In genomic region chr5:100601864-100602263, GRCm38 (mm10) we compare ENCODE assay signal across 30 mouse cellular contexts. TPM values are rescaled to one million over a fixed set of nuclear protein-coding genes. Genes with fewer than 3 reads are reported as not detected.
DNase-seq lines count a peak whose midpoint lies in the region; ATAC-seq lines count a peak whose summit lies in the region.
"Had no signal": no experiment of that assay in that cellular context is flagged by ENCODE, and none has a peak within 500 bp of the region (broad histone marks: within the 10 kb centered on the region; RNA-seq: fewer than 3 reads in every experiment).

No protein-coding gene starts in this region.

- peaks cover 65% of the 10 kb centered on the region for H3K4me1 ChIP-seq in megakaryocyte, embryonic 14.5 days
- H3K4me1 ChIP-seq: forebrain, embryonic 13.5 days; hindbrain, embryonic 10.5 days; hindbrain, embryonic 13.5 days had no signal

- no peaks in the 10 kb centered on the region for H3K36me3 ChIP-seq in megakaryocyte, embryonic 14.5 days (replicated peaks; ENCODE audit: low read length)
- H3K36me3 ChIP-seq: forebrain, embryonic 10.5 days; G1E; heart, embryonic 10.5 days; heart, embryonic 13.5 days; hindbrain, embryonic 10.5 days; hindbrain, embryonic 13.5 days; intestine, embryonic 15.5 days had no signal

- peak overlapping the region; percentile 56 for H3K4me3 ChIP-seq in megakaryocyte, embryonic 14.5 days (replicated peaks)
- H3K4me3 ChIP-seq: forebrain, embryonic 10.5 days; forebrain, embryonic 13.5 days; heart, embryonic 10.5 days; heart, embryonic 13.5 days; hindbrain, embryonic 10.5 days; hindbrain, embryonic 13.5 days; intestine, embryonic 15.5 days had no signal

- H3K9me3 ChIP-seq in megakaryocyte, embryonic 14.5 days: no peaks in the 10 kb centered on the region
- H3K9me3 ChIP-seq: forebrain, embryonic 10.5 days; forebrain, embryonic 13.5 days; G1E; heart, embryonic 10.5 days; heart, embryonic 13.5 days; hindbrain, embryonic 10.5 days; hindbrain, embryonic 13.5 days; intestine, embryonic 15.5 days had no signal

- intact Hi-C loops in heart, postnatal 25 days (cut with DNase I): no loop called here

- ATAC-seq in granulocyte monocyte progenitor cell, adult 5-6 weeks (replicated peaks; ENCODE audit: poor library complexity, severe bottlenecking): peak; percentile 33; the same call in 1 of the 2 replicates
- ATAC-seq: activated CD4-positive, CD25-positive, alpha-beta regulatory T cell, adult 4 months; forebrain, embryonic 13.5 days; forebrain, embryonic 16.5 days; hindbrain, embryonic 16.5 days; intestine, embryonic 15.5 days had no signal

- DNase-seq in heart, adult 11 months: peak; percentile 82
- DNase-seq in heart, postnatal 25 days (ENCODE audit: low spot score): no peak
- DNase-seq in lung, postnatal 14 days: no peak
- no peak for DNase-seq in testis, postnatal 10 days (ENCODE audit: low spot score)
- no peak for DNase-seq in layer of hippocampus, adult 8-10 months (ENCODE audit: low spot score in 2 of 2)
- DNase-seq in embryo, embryonic 11 days: no peak
- DNase-seq: adrenal gland, adult 8-10 months; adrenal gland, postnatal 25 days; B cell, adult 2 months; cerebellum, adult 11-12 months; cerebellum, adult 8-10 months; cerebellum, postnatal 25 days; gastrocnemius, postnatal 10 days; gastrocnemius, postnatal 36 days; heart, adult 18-20 months; heart, postnatal 14 days had no signal

- H3K27me3 ChIP-seq in megakaryocyte, embryonic 14.5 days (replicated peaks): no peaks in the 10 kb centered on the region
- H3K27me3 ChIP-seq: CH12.LX; forebrain, embryonic 13.5 days; heart, embryonic 13.5 days; hindbrain, embryonic 13.5 days; intestine, embryonic 15.5 days had no signal

RNA-seq across cellular contexts. Expression of gene Plac8, which starts 29.8 kb away (rescaled TPM):
- 1 to 10 TPM in 1 of 2 experiments, under 1 TPM in 1; 0.36 to 1.4 TPM for total RNA-seq in heart, postnatal 25 days (2021)
- 5,016 and 5,973 TPM in 2 replicates for total RNA-seq in granulocyte monocyte progenitor cell, adult 5-6 weeks (2014; fragmentation: Nextera tagmentation)
- total RNA-seq in granulocyte monocyte progenitor cell, adult 5-6 weeks (2017): 4,049 and 4,633 TPM in 2 replicates
- polyA plus RNA-seq in megakaryocyte, embryonic 14.5 days (2012; ENCODE audit: insufficient read depth, low replicate concordance): 6.4 TPM in 1 of 2 replicates, not detected in the other
- not detected for total RNA-seq in layer of hippocampus, adult 8-10 months (2022)
- total RNA-seq: gastrocnemius, postnatal 36 days had no signal

Comparison
In these comparisons a context has a peak if more than half of its experiments do, and no peak if none do; other contexts are left out.
1. RNA of gene Plac8, which starts 29.8 kb away (total RNA-seq): 4,049 to 5,973 TPM in granulocyte monocyte progenitor cell, adult 5-6 weeks; 0.36 to 1.4 TPM in heart, postnatal 25 days and not detected in layer of hippocampus, adult 8-10 months; every median in the first group is over 1,000 times any median in the second.